Mouse (Mus musculus): Measurements from ENCODE around the gene Gstm6.
"Not testable (repeated sequence)": the region's sequence is repeated elsewhere in the genome, so short reads cannot be mapped to it uniquely, and the experiment has no call there.

GRCm38 (mm10) chr3:107889236-107889635 is 54.3 kb downstream of the Gstm6 start:
- TF ChIP-seq CTCF (IDR thresholded peaks at IDR 0.05; ENCODE audit: extremely low read depth, insufficient read depth, insufficient read length, insufficient replicate concordance); POLR2A (IDR thresholded peaks at IDR 0.05; ENCODE audit: low read depth, low read length): not testable (repeated sequence)

Data from spleen, adult 2 months (tissue).